Mouse (Mus musculus) bone marrow macrophage, adult 2 months (primary cell): ENCODE measurements at regions not wholly inside any gene's neighbourhood (a gene's known extent, or its start where the extent isn't known, plus 50 kb on each side); places are given as distances from the start of the nearest gene placed in this dataset.

Experiments used
- H3K27ac ChIP-seq: 2 replicates; pipeline ENCODE4 v1.5.1; 2012; ENCODE audit warnings: low read depth, low read length; ENCODE audit not compliant: insufficient read depth
- H3K4me1 ChIP-seq: 2 replicates; pipeline ENCODE4 v1.6.1; 2012; ENCODE audit warnings: low read length; ENCODE audit not compliant: control insufficient read depth, insufficient read depth
- H3K4me3 ChIP-seq: 2 replicates; pipeline ENCODE4 v1.5.1; 2012; ENCODE audit warnings: mild to moderate bottlenecking, low read length, moderate library complexity; ENCODE audit not compliant: insufficient read depth
- CTCF ChIP-seq: IDR thresholded peaks from 2 replicates; pipeline ENCODE4 v1.5.1; 2012; ENCODE audit warnings: low read depth, mild to moderate bottlenecking, low read length, moderate library complexity
- POLR2A ChIP-seq: IDR thresholded peaks from 2 replicates; pipeline ENCODE4 v1.6.1; 2012; ENCODE audit warnings: mild to moderate bottlenecking, low read depth, low read length, borderline replicate concordance

DNA sequence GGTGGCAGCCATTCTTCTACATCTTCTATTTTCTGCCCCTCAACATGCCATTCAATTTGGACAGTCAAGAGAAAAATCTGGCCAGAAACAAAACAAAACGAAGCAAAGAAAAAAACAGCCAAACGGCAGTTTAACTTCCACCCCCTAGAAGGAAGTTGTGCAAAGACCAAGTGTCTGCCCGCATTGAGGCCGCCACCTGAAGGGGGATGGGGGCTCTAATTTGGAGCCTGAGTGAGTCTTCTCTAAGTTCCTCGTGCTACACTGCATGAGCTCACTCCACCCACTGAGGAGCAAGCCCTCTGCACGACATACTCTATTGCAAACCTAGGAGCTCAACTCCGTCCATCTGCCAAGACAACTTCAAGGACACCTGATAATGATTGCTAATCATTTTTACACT is 174.9 kb upstream of the Ercc4 start:
- Histone ChIP-seq H3K4me3 (no peak overlapping the region), H3K27ac (no peak overlapping the region), H3K4me1 (no peaks in the 10 kb centered on the region)
- TF ChIP-seq CTCF (no peak), POLR2A (no peak)

DNA sequence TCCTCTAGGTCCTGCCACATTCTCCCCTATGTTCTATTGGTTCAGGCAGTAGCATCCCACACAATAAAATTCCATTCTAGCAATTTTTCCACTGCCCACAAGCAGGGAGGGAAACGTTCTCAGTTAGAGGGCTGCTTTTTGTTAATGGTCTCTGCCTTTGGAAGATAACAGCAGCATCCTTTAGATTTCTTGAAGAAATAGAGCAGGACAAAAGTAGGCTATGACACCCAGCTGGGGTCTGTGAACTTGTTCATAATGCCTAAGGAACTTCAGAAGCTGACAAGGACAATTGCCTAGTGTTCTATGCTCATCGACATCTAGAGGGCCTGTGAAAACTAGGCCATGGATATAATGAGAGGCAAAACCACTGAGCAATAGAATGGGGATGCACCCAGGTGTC is 174.2 kb upstream of the Ercc4 start:
- Histone ChIP-seq H3K27ac (no peak overlapping the region), H3K4me1 (no peaks in the 10 kb centered on the region), H3K4me3 (no peak overlapping the region)
- TF ChIP-seq POLR2A, result no peak
- no peak for TF ChIP-seq CTCF

DNA sequence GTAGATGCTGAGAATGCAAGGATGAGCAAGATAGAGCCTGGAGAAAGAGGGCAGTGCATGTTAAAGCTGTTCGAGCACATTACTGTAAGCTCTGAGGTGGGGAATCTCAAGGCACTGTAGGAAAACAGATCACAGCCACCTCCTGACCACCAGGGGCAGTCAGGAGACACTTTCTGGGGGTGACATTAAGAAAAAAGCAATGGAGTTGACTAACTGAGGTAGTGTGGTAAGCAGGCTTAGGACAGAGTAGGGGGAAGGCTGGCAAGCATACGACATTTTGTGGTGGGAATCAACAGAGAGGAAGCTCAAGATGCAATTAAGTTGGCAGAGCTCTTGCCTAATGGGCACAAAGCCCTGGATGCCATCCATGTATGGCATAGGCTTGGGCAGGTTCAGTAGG is 172.9 kb upstream of the Ercc4 start:
- H3K4me3 ChIP-seq, result no peak overlapping the region
- H3K4me1 ChIP-seq, result no peaks in the 10 kb centered on the region
- TF ChIP-seq CTCF (no peak), POLR2A (no peak)
- no peak overlapping the region for H3K27ac ChIP-seq

DNA sequence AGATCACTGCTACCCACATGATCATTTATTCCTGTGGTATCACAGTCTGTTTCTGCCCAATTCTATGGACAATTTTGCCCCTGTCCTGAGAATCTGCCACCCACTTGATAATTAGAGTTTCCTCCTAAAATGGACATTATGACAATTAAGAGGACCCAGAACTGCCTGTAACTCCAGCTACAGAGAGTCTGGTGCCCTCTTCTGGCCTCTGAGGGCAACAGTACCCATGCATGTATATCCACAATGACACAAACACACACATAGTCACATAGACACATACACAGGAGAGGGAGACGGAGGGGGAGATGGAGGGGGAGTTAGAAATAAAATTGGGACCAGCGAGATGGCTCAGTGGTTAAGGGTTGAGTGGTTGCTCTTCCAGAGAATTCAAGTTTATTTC is 170.9 kb upstream of the Ercc4 start:
- Histone ChIP-seq H3K4me3 (no peak overlapping the region), H3K4me1 (no peaks in the 10 kb centered on the region), H3K27ac (no peak overlapping the region)
- TF ChIP-seq POLR2A, result no peak

DNA sequence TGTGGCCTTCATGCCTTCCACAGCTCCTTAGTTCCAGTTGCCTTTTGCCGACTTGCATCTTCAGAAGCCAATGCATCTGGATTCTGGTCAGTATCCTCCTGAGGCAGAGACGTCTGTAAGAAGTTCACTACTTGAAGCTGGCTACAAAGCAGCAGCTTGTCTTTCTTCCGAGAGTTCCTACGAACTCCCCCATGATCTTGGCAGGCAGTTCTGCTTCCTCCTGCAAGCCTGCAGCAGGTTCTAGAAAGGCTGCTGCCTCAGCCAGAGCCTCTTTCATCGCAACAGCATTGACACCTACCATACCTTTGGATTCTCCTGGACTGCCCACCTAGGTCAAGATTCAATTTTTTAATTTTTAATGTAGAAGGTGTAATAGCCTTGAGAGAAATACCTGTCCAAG is 158.3 kb upstream of the Ercc4 start:
- H3K4me3 ChIP-seq, result no peak overlapping the region
- TF ChIP-seq CTCF, result no peak
- TF ChIP-seq POLR2A, result no peak
- no peaks in the 10 kb centered on the region for H3K4me1 ChIP-seq
- no peak overlapping the region for H3K27ac ChIP-seq

DNA sequence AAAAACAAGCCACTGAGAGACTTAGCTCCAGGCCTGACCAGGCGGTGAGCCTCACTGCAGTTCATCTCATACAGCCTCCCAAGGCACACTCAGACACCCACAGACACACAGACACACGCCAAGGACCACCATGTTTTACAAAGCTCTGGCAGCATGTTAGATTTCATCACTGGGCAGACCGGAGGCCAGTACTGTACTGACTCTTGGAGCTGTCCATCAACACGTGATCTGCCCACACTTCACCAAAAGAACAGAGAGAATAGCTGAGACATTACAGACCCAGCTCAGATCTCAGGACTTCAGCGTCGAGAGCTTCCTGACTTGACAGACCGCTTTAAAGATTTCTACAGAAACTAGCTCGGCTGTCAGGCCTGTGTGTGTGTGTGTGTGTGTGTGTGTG is 155.5 kb upstream of the Ercc4 start:
- TF ChIP-seq CTCF (no peak), POLR2A (no peak)
- no peak overlapping the region for H3K4me3 ChIP-seq

DNA sequence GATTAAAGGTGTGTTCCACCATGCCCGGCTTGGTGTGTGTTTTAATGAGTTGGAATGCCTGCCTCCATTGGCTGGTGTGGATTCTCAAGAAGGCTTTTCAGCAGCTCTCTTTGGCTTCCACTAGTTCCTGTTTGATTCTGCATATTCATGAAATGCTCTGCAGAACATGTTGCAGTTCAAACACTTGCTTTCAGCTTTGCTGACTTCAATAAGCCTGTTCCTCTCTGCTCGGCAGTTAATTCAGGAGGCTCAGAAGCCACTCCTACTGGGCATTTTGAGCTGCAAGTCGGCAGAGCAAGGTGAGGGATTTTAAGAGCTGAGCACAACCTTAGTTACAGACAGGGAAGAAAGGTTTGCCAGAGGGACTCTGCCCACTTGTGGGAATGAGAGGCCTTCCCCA is 153.1 kb upstream of the Ercc4 start:
- no peak for TF ChIP-seq CTCF
- no peak for TF ChIP-seq POLR2A
- H3K4me1 ChIP-seq, result no peaks in the 10 kb centered on the region
- no peak overlapping the region for H3K4me3 ChIP-seq
- H3K27ac ChIP-seq, result no peak overlapping the region

More for the DNA sequence above, 155.5 kb upstream of the Ercc4 start:
- Histone ChIP-seq H3K4me1 (no peaks in the 10 kb centered on the region), H3K27ac (no peak overlapping the region)

DNA sequence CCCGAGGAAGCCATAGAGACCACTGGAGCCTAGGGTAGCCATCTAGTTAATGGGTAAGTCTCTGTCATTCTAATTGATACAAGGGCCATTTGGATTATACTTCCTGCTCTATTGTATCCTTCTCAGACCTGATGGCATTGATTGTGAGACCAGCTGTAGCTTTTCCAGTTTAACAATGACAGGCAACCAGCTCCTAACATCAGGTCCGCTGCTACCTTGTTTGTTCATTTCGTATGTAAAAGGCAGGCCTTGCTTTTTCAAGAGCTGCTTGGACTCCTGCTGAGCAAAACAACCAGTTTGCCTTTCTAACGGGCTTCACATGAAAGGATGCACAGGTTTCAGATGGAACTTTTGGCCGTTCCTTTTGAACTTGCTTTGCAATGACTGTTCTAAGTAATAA is 148.6 kb upstream of the Ercc4 start:
- no peak overlapping the region for H3K27ac ChIP-seq
- H3K4me3 ChIP-seq, result no peak overlapping the region
- TF ChIP-seq POLR2A, result no peak
- TF ChIP-seq CTCF, result no peak
- H3K4me1 ChIP-seq, result no peaks in the 10 kb centered on the region

DNA sequence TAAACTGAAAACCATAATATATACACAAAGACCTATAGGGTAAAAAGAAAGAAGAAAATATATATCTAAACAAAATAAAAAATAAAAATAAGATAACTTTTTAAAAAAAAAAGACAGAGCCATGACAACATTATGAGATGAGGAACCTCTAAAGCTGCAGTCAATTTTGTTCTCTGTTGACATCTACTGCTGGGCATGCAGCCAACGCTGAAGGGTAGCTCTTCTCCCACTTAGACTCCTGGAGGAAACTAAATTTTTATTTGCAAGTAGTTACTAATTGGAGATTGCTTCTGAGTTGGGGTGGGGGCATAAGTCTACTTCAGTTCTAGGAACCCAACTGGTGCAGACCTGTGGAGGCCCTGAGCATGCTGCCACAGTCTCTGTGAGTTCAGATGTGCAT is 126.8 kb upstream of the Ercc4 start:
- no peak overlapping the region for H3K4me3 ChIP-seq
- TF ChIP-seq POLR2A (no peak), CTCF (no peak)

DNA sequence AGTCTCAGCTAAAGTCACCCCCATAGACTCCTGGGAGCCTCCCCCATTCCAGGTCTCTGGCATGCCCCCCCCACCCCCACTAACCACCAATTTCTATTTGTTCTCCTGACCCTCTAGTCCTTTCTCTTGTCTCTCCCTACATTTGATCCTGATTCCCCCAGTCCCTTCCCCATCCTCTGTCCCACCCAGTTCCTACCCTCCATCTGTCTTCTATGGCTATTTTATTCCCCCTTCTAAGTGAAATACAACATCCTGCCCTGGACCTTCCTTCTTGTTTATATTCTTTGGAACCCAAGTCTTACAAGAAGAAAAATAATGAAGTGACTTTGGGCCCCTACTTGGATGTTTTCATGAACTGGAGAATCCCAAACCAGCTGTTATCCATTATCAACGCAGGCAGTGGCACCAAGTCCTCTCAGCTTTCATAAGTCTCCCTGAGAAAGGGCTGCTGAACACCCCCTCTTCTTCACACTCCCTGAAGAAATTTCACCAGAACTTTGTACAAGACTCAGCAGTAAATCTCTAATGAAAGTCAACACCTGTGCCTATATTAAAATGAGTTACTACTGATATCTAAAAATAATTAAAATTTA is 108.1 kb upstream of the Ercc4 start:
- H3K4me3 ChIP-seq, result no peak overlapping the region
- H3K27ac ChIP-seq, result no peak overlapping the region
- H3K4me1 ChIP-seq, result no peaks in the 10 kb centered on the region
- TF ChIP-seq POLR2A (no peak), CTCF (no peak)

More for the DNA sequence above, 126.8 kb upstream of the Ercc4 start:
- no peak overlapping the region for H3K27ac ChIP-seq
- no peaks in the 10 kb centered on the region for H3K4me1 ChIP-seq

DNA sequence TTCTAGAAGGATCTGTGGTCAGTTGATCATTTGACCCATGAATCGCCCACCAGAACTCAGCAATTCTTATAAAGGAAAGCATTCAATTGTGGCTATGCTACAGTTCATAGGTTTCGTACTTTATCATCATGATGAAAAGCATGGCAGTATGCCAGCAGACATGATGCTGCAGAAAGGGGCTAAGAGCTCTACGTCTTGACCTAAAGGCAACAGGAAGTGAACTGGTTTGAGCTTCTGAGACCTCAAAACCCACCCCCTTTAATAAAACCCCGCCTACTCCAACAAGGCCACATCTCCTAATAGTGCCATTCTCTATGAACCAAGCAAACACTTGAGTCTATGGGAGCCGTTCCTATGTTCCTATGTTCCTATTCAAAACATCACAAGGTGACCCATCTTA is 96.6 kb upstream of the Ercc4 start:
- TF ChIP-seq POLR2A (no peak), CTCF (no peak)
- no peak overlapping the region for H3K4me3 ChIP-seq
- no peak overlapping the region for H3K27ac ChIP-seq
- H3K4me1 ChIP-seq, result no peaks in the 10 kb centered on the region
